Mouse (Mus musculus) macrophage (primary cell): ENCODE results near the gene Hoxb13. TPM values are rescaled to one million over a fixed set of nuclear protein-coding genes. Genes with fewer than 3 reads are reported as not detected.

Experiments
- H3K27ac ChIP-seq: fragments of 350-480 bp; formaldehyde crosslinking; 2 replicates; pipeline ENCODE4 v1.9.0; 2021
- H3K36me3 ChIP-seq: fragments of 350-480 bp; formaldehyde crosslinking; 2 replicates; pipeline ENCODE4 v1.9.0; 2021; ENCODE audit errors: inconsistent target
- H3K4me3 ChIP-seq: fragments of 350-480 bp; formaldehyde crosslinking; 2 replicates; pipeline ENCODE4 v1.9.0; 2021; ENCODE audit errors: inconsistent target
- H3K79me2 ChIP-seq: fragments of 350-480 bp; formaldehyde crosslinking; 2 replicates; pipeline ENCODE4 v1.9.0; 2021; ENCODE audit errors: inconsistent target
- WGBS: methylation state at CpG from one replicate; pipeline ENCODE4 v1.1.7; 2026; ENCODE audit warnings: inconsistent platforms; ENCODE audit not compliant: missing documents; 5-methylcytosine and 5-hydroxymethylcytosine counted together
- polyA plus RNA-seq: library from polyadenylated mRNA; stranded (reverse); fragments of 250-400 nt; gene quantifications from 3 replicates; pipeline ENCODE4 v1.2.4, GENCODE M21; 2018; ENCODE audit warnings: inconsistent platforms

The Hoxb13 gene
- polyA plus RNA-seq, 1 experiment from 2014 or later: not detected

GRCm38 (mm10) chr11:96201741-96202140 is 7.6 kb downstream of the Hoxb13 start:
- H3K4me3 ChIP-seq: no peak overlapping the region
- no peaks in the 10 kb centered on the region for H3K79me2 ChIP-seq
- no peaks in the 10 kb centered on the region for H3K36me3 ChIP-seq
- no peak overlapping the region for H3K27ac ChIP-seq

- WGBS: 5% methylated on average over 13 of the region's 14 CpGs
- no peaks in the 10 kb centered on the region for H3K79me2 ChIP-seq
- H3K4me3 ChIP-seq: no peak overlapping the region
- H3K36me3 ChIP-seq: no peaks in the 10 kb centered on the region
- no peak overlapping the region for H3K27ac ChIP-seq
Measured at GRCm38 (mm10) chr11:96202401-96203081, 8.4 kb downstream of the Hoxb13 start.

- Histone ChIP-seq H3K36me3 (no peaks in the 10 kb centered on the region), H3K27ac (no peak overlapping the region), H3K79me2 (no peaks in the 10 kb centered on the region), H3K4me3 (no peak overlapping the region)
- WGBS: 4% methylated on average over 37 of the region's 37 CpGs
Measured at GRCm38 (mm10) chr11:96203182-96203788, 9.2 kb downstream of the Hoxb13 start.

- H3K79me2 ChIP-seq: no peaks in the 10 kb centered on the region
- H3K27ac ChIP-seq: no peak overlapping the region
- no peaks in the 10 kb centered on the region for H3K36me3 ChIP-seq
- no peak overlapping the region for H3K4me3 ChIP-seq
- 6% methylated on average over 16 of the region's 16 CpGs for WGBS
Measured at GRCm38 (mm10) chr11:96203789-96204186, 9.7 kb downstream of the Hoxb13 start.

- Histone ChIP-seq H3K79me2 (no peaks in the 10 kb centered on the region), H3K27ac (no peak overlapping the region), H3K4me3 (no peak overlapping the region), H3K36me3 (no peaks in the 10 kb centered on the region)
- WGBS: 15% methylated on average over 11 of the region's 11 CpGs
Measured at GRCm38 (mm10) chr11:96204351-96204750, 10.2 kb downstream of the Hoxb13 start.

GRCm38 (mm10) chr11:96205426-96206131 is 11.5 kb downstream of the Hoxb13 start:
- Histone ChIP-seq H3K36me3 (no peaks in the 10 kb centered on the region), H3K4me3 (no peak overlapping the region), H3K79me2 (no peaks in the 10 kb centered on the region), H3K27ac (no peak overlapping the region)
- WGBS: 3% methylated on average over 14 of the region's 15 CpGs

- Histone ChIP-seq H3K4me3 (no peak overlapping the region), H3K36me3 (no peaks in the 10 kb centered on the region), H3K79me2 (no peaks in the 10 kb centered on the region), H3K27ac (no peak overlapping the region)
- WGBS: 39% methylated on average over 2 of the region's 2 CpGs
Measured at GRCm38 (mm10) chr11:96223813-96224212, 29.7 kb downstream of the Hoxb13 start.

- Histone ChIP-seq H3K79me2 (no peaks in the 10 kb centered on the region), H3K4me3 (no peak overlapping the region), H3K27ac (no peak overlapping the region), H3K36me3 (no peaks in the 10 kb centered on the region)
- 86% methylated on average over 9 of the region's 9 CpGs for WGBS
Measured at GRCm38 (mm10) chr11:96227676-96228075, 33.6 kb downstream of the Hoxb13 start.

- WGBS: 5% methylated on average over 12 of the region's 12 CpGs
- H3K27ac ChIP-seq: no peak overlapping the region
Measured at GRCm38 (mm10) chr11:96234906-96235305, 40.8 kb downstream of the Hoxb13 start.

GRCm38 (mm10) chr11:96240211-96240610 is 46.1 kb downstream of the Hoxb13 start:
- H3K4me3 ChIP-seq: no peak overlapping the region
- no peak overlapping the region for H3K27ac ChIP-seq
- no peaks in the 10 kb centered on the region for H3K79me2 ChIP-seq
- H3K36me3 ChIP-seq: no peaks in the 10 kb centered on the region
- 0% methylated on average over 6 of the region's 7 CpGs for WGBS

More at GRCm38 (mm10) chr11:96234906-96235305, 40.8 kb downstream of the Hoxb13 start:
- no peaks in the 10 kb centered on the region for H3K36me3 ChIP-seq
- no peak overlapping the region for H3K4me3 ChIP-seq
- no peaks in the 10 kb centered on the region for H3K79me2 ChIP-seq

Other genes starting within 250 kb of the Hoxb13 start
- gene Igf2bp1, start 188.4 kb upstream of the Hoxb13 start, polyA plus RNA-seq: not detected in 3 replicates
- not detected in 3 replicates for gene Gip, start 169.8 kb upstream of the Hoxb13 start, polyA plus RNA-seq
- gene Snf8, start 159.4 kb upstream of the Hoxb13 start, polyA plus RNA-seq: 81.3 to 105 TPM (median 84.8 TPM) in 3 replicates
- 33.4 to 44.7 TPM (median 40.1 TPM) in 3 replicates for gene Ube2z, start 128.9 kb upstream of the Hoxb13 start, polyA plus RNA-seq
- gene Atp5g1, start 118.6 kb upstream of the Hoxb13 start, polyA plus RNA-seq: 39.0 to 216 TPM (median 98.4 TPM) in 3 replicates
- not detected in 3 replicates for gene Calcoco2, start 82.4 kb upstream of the Hoxb13 start, polyA plus RNA-seq
- gene Ttll6, start 60.5 kb upstream of the Hoxb13 start, polyA plus RNA-seq: not detected in 3 replicates
- gene Hoxb9, start 77.1 kb downstream of the Hoxb13 start, polyA plus RNA-seq: not detected in 3 replicates
- gene Hoxb8, start 87.6 kb downstream of the Hoxb13 start, polyA plus RNA-seq: not detected in 3 replicates
- not detected in 3 replicates for gene Hoxb7, start 92.3 kb downstream of the Hoxb13 start, polyA plus RNA-seq
- not detected in 3 replicates for gene Hoxb6, start 98.2 kb downstream of the Hoxb13 start, polyA plus RNA-seq
- not detected in 3 replicates for gene Hoxb5, start 109.0 kb downstream of the Hoxb13 start, polyA plus RNA-seq
- 3.3 to 7.4 TPM (median 4.1 TPM) in 3 replicates for gene Hoxb4, start 124.0 kb downstream of the Hoxb13 start, polyA plus RNA-seq
- gene Hoxb3, start 129.0 kb downstream of the Hoxb13 start, polyA plus RNA-seq: 0.95 to 1.2 TPM (median 1.1 TPM) in 3 replicates
- gene Hoxb2, start 156.2 kb downstream of the Hoxb13 start, polyA plus RNA-seq: not detected in 3 replicates
- gene Hoxb1, start 171.4 kb downstream of the Hoxb13 start, polyA plus RNA-seq: not detected in 3 replicates